Mouse (Mus musculus): ENCODE results near the gene Zfp36l2.

DNA sequence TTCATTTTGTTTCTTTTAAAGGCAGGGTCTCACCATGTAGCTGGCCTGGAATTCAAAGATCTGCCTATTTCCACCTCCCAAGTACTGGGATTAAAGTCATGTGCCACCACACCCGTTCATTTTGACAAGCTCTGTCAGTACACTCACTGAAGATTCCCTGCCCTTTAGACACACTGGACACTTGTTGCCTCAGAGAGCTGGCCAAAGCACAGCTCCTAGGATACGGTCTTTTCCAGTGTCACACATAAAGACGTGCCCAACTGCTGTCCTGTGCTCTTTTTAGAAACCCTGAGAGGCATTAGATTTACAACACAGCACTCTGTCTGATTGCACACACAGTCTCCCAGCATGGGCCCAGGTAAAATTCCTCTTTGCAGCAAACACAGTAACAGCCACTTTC, 29.9 kb upstream of the Zfp36l2 start:
- TF ChIP-seq CTCF (IDR thresholded peaks at IDR 0.05; ENCODE audit: control insufficient read depth, insufficient read depth, insufficient replicate concordance, low read depth, low read length) = no peak
- TF ChIP-seq POLR2A (IDR thresholded peaks at IDR 0.05; ENCODE audit: control insufficient read depth, low read depth, low read length) = no peak
